Mouse (Mus musculus) ES-Bruce4 (cell line): ENCODE results near the gene AW551984. TPM values are rescaled to one million over a fixed set of nuclear protein-coding genes. Genes with fewer than 3 reads are reported as not detected.

Experiments
- H3K27ac ChIP-seq: 2 replicates; pipeline ENCODE4 v1.5.1; 2012; ENCODE audit warnings: low read length, inconsistent platforms; ENCODE audit not compliant: insufficient read depth
- H3K27me3 ChIP-seq: 2 replicates; pipeline ENCODE4 v1.6.1; 2012; ENCODE audit warnings: mild to moderate bottlenecking, low read length, inconsistent platforms; ENCODE audit not compliant: control insufficient read depth, poor library complexity, insufficient read depth, severe bottlenecking
- H3K36me3 ChIP-seq: 2 replicates; pipeline ENCODE4 v1.6.1; 2012; ENCODE audit warnings: inconsistent platforms, mild to moderate bottlenecking, low read length, moderate library complexity; ENCODE audit not compliant: control insufficient read depth, poor library complexity, insufficient read depth, severe bottlenecking
- H3K4me1 ChIP-seq: one replicate; pipeline ENCODE4 v1.8.1; 2011; ENCODE audit warnings: low read length; ENCODE audit not compliant: control insufficient read depth, insufficient read depth
- H3K4me3 ChIP-seq: 2 replicates; pipeline ENCODE4 v1.5.1; 2011; ENCODE audit warnings: low read depth, mild to moderate bottlenecking, low read length
- H3K9ac ChIP-seq: 2 replicates; pipeline ENCODE4 v1.6.1; 2012; ENCODE audit warnings: low read depth, mild to moderate bottlenecking, inconsistent platforms; ENCODE audit not compliant: poor library complexity, severe bottlenecking
- H3K9me3 ChIP-seq: replicated peaks from 2 replicates; pipeline ENCODE4 v1.6.1; 2012; ENCODE audit warnings: mild to moderate bottlenecking, low read length, inconsistent platforms; ENCODE audit not compliant: control insufficient read depth, poor library complexity, insufficient read depth, severe bottlenecking
- CTCF ChIP-seq: IDR thresholded peaks from one replicate; pipeline ENCODE4 v1.8.1; 2011; ENCODE audit warnings: low read depth, low read length
- EP300 ChIP-seq: IDR thresholded peaks from 2 replicates; pipeline ENCODE4 v1.6.1; 2011; ENCODE audit warnings: low read depth, low read length; ENCODE audit not compliant: insufficient read depth
- POLR2A ChIP-seq: IDR thresholded peaks from one replicate; pipeline ENCODE4 v1.8.1; 2011; ENCODE audit warnings: low read length; ENCODE audit not compliant: insufficient read depth
- polyA plus RNA-seq: library from polyadenylated mRNA; stranded (reverse); fragments of >200 nt; gene quantifications from 2 replicates; pipeline ENCODE4 v1.2.4, GENCODE M21; 2011; ENCODE audit warnings: low read depth; ENCODE audit not compliant: missing spikeins, insufficient read depth, insufficient read length

The AW551984 gene
- polyA plus RNA-seq, 1 experiment, result 1.5 TPM

- Histone ChIP-seq H3K4me3 (no peak overlapping the region), H3K27ac (no peak overlapping the region), H3K27me3 (no peaks in the 10 kb centered on the region), H3K9me3 (no peaks in the 10 kb centered on the region), H3K36me3 (no peaks in the 10 kb centered on the region), H3K9ac (no peak overlapping the region), H3K4me1 (no peaks in the 10 kb centered on the region)
- TF ChIP-seq CTCF (no peak), EP300 (no peak), POLR2A (no peak)
Observed at GRCm38 (mm10) chr9:39623783-39624182, 19.6 kb upstream of the AW551984 start.

- no peak within 1 kb of the TSS for H3K27ac ChIP-seq
- H3K9me3 ChIP-seq, result no peaks in the 10 kb centered on the region
- no peak within 1 kb of the TSS for H3K9ac ChIP-seq
- TF ChIP-seq CTCF, result no peak
- no peak for TF ChIP-seq EP300
- TF ChIP-seq POLR2A, result no peak
- H3K4me1 ChIP-seq, result no peaks in the 10 kb centered on the region
- no peaks in the 10 kb centered on the region for H3K36me3 ChIP-seq
- H3K4me3 ChIP-seq, result no peak within 1 kb of the TSS
- H3K27me3 ChIP-seq, result no peaks in the 10 kb centered on the region
Observed at GRCm38 (mm10) chr9:39621073-39621472, 16.9 kb upstream of the AW551984 start, which contains the start of gene Olfr960. Olfr960 (plus strand) TSS chr9:39621373.

GRCm38 (mm10) chr9:39611953-39612352 is 7.8 kb upstream of the AW551984 start:
- Histone ChIP-seq H3K9me3 (no peaks in the 10 kb centered on the region), H3K27me3 (no peaks in the 10 kb centered on the region), H3K36me3 (no peaks in the 10 kb centered on the region), H3K9ac (no peak overlapping the region), H3K4me1 (no peaks in the 10 kb centered on the region), H3K27ac (no peak overlapping the region), H3K4me3 (no peak overlapping the region)
- TF ChIP-seq EP300, result no peak
- no peak for TF ChIP-seq CTCF
- TF ChIP-seq POLR2A, result no peak

- Histone ChIP-seq H3K4me3 (no peak within 1 kb of the TSS), H3K4me1 (no peaks in the 10 kb centered on the region)
Observed at GRCm38 (mm10) chr9:39610355-39610754, 6.2 kb upstream of the AW551984 start, which contains the start of gene Olfr148. Olfr148 (plus strand) TSS chr9:39610655.

GRCm38 (mm10) chr9:39608497-39608896 is 4.3 kb upstream of the AW551984 start:
- no peaks in the 10 kb centered on the region for H3K27me3 ChIP-seq
- H3K27ac ChIP-seq, result no peak overlapping the region

More at GRCm38 (mm10) chr9:39610355-39610754, 6.2 kb upstream of the AW551984 start, which contains the start of gene Olfr148:
- H3K9me3 ChIP-seq, result no peaks in the 10 kb centered on the region
- no peak within 1 kb of the TSS for H3K9ac ChIP-seq
- H3K36me3 ChIP-seq, result no peaks in the 10 kb centered on the region
- H3K27me3 ChIP-seq, result no peaks in the 10 kb centered on the region
- no peak for TF ChIP-seq EP300
- TF ChIP-seq CTCF, result no peak
- no peak for TF ChIP-seq POLR2A
- H3K27ac ChIP-seq, result no peak within 1 kb of the TSS

GRCm38 (mm10) chr9:39603333-39603845 is 814 bp downstream of the AW551984 start:
- Histone ChIP-seq H3K9ac (no peak overlapping the region), H3K4me1 (peaks cover 4% of the 10 kb centered on the region), H3K4me3 (no peak overlapping the region), H3K9me3 (no peaks in the 10 kb centered on the region), H3K27ac (no peak overlapping the region), H3K36me3 (no peaks in the 10 kb centered on the region), H3K27me3 (no peaks in the 10 kb centered on the region; the same call in 1 of the 2 replicates)
- TF ChIP-seq CTCF (no peak), POLR2A (no peak), EP300 (no peak)

More at GRCm38 (mm10) chr9:39608497-39608896, 4.3 kb upstream of the AW551984 start:
- no peak overlapping the region for H3K4me3 ChIP-seq
- TF ChIP-seq EP300, result no peak
- TF ChIP-seq POLR2A, result no peak
- TF ChIP-seq CTCF, result no peak
- no peak overlapping the region for H3K9ac ChIP-seq
- peaks cover 1% of the 10 kb centered on the region for H3K4me1 ChIP-seq
- H3K36me3 ChIP-seq, result no peaks in the 10 kb centered on the region
- H3K9me3 ChIP-seq, result no peaks in the 10 kb centered on the region
